ENCODE assay signal across 23 mouse cellular contexts in the genomic region with DNA sequence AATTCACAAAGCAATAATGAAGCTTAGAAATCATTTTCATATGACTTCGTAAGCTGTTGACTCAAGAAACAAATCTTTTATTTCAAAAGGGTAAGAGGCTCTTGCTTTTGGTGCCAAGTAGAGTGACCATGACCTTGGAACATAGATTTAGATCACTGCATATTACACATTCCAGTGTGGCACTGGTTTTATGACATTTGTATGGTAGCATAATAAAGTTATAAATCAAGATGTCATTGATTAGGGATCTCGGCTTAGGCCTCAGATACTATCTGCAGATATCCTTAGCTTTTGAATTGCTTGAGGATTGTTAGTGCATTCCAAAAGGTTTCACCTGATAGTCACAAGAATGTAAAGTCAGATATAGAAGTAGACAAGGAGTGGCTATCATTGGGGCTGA.
DNase-seq lines count a peak whose midpoint lies in the region; ATAC-seq and TF ChIP-seq lines count a peak whose summit lies in the region.
"Had no signal": no experiment of that assay in that cellular context is flagged by ENCODE, and none has a peak within 500 bp of the region (broad histone marks: within the 10 kb centered on the region; RNA-seq: fewer than 3 reads in every experiment).

No protein-coding gene starts in this region.

- H3K4me1 ChIP-seq in heart, embryonic 12.5 days (replicated peaks) = peaks cover 19% of the 10 kb centered on the region
- no peaks in the 10 kb centered on the region for H3K4me1 ChIP-seq in intestine, embryonic 15.5 days (replicated peaks)
- no peaks in the 10 kb centered on the region for H3K4me1 ChIP-seq in intestine, postnatal 0 days (replicated peaks; ENCODE audit: control insufficient read depth, insufficient read depth, low read length)
- no peaks in the 10 kb centered on the region for H3K4me1 ChIP-seq in forebrain, embryonic 11.5 days (replicated peaks; ENCODE audit: control insufficient read depth, insufficient read depth, low read length)
- H3K4me1 ChIP-seq: forebrain, embryonic 15.5 days; hindbrain, embryonic 15.5 days; midbrain, embryonic 13.5 days had no signal

- no peak for TF ChIP-seq CTCF in intestine, postnatal 0 days (IDR thresholded peaks at IDR 0.05; ENCODE audit: low read depth)

- no peak overlapping the region for H3K9ac ChIP-seq in heart, embryonic 12.5 days
- no peak overlapping the region for H3K9ac ChIP-seq in intestine, embryonic 15.5 days
- H3K9ac ChIP-seq in intestine, postnatal 0 days (ENCODE audit: low read depth, low read length) = no peak overlapping the region
- H3K9ac ChIP-seq in forebrain, embryonic 11.5 days (ENCODE audit: low read length) = no peak overlapping the region
- H3K9ac ChIP-seq: forebrain, embryonic 15.5 days; hindbrain, embryonic 15.5 days; liver, embryonic 14.5 days; midbrain, embryonic 13.5 days had no signal

- H3K9me3 ChIP-seq in heart, embryonic 12.5 days (replicated peaks) = no peaks in the 10 kb centered on the region
- no peaks in the 10 kb centered on the region for H3K9me3 ChIP-seq in intestine, embryonic 15.5 days
- H3K9me3 ChIP-seq in intestine, postnatal 0 days (ENCODE audit: control insufficient read depth) = no peaks in the 10 kb centered on the region
- no peaks in the 10 kb centered on the region for H3K9me3 ChIP-seq in forebrain, embryonic 11.5 days (ENCODE audit: control insufficient read depth, low read length)
- H3K9me3 ChIP-seq: forebrain, embryonic 15.5 days; hindbrain, embryonic 10.5 days; hindbrain, embryonic 15.5 days; midbrain, embryonic 13.5 days had no signal

- intact Hi-C loops in heart, postnatal 25 days (cut with DNase I) = no loop called here

- no peak overlapping the region for H3K4me2 ChIP-seq in heart, embryonic 12.5 days
- no peak overlapping the region for H3K4me2 ChIP-seq in intestine, embryonic 15.5 days (replicated peaks)
- H3K4me2 ChIP-seq in intestine, postnatal 0 days (replicated peaks; ENCODE audit: low read depth) = no peak overlapping the region
- H3K4me2 ChIP-seq in forebrain, embryonic 11.5 days (ENCODE audit: low read depth, low read length, severe bottlenecking) = no peak overlapping the region
- H3K4me2 ChIP-seq: forebrain, embryonic 15.5 days; hindbrain, embryonic 15.5 days; midbrain, embryonic 13.5 days had no signal

- WGBS in heart, embryonic 12.5 days = 65% methylated on average over 2 of the region's 2 CpGs
- 68% methylated on average over 2 of the region's 2 CpGs for WGBS in intestine, embryonic 15.5 days
- 56% methylated on average over 2 of the region's 2 CpGs for WGBS in intestine, postnatal 0 days
- 89% methylated on average over 2 of the region's 2 CpGs for WGBS in forebrain, embryonic 11.5 days

- H3K27ac ChIP-seq in heart, embryonic 12.5 days (ENCODE audit: poor library complexity, severe bottlenecking) = peak overlapping the region; percentile 37; the same call in 1 of the 2 replicates
- H3K27ac ChIP-seq in intestine, embryonic 15.5 days = no peak overlapping the region
- no peak overlapping the region for H3K27ac ChIP-seq in intestine, postnatal 0 days (ENCODE audit: low read depth, low read length)
- H3K27ac ChIP-seq in forebrain, embryonic 11.5 days (ENCODE audit: low read depth, low read length) = no peak overlapping the region
- H3K27ac ChIP-seq: forebrain, embryonic 15.5 days; hindbrain, embryonic 10.5 days; hindbrain, embryonic 15.5 days; liver, embryonic 14.5 days; macrophage; midbrain, embryonic 13.5 days had no signal

- DNase-seq in adrenal gland, postnatal 14 days = peak; percentile 38
- DNase-seq in adrenal gland, adult 18-20 months (ENCODE audit: low spot score in 2 of 2) = no peak
- DNase-seq in heart, postnatal 25 days (ENCODE audit: low spot score) = no peak
- DNase-seq in forebrain, embryonic 11.5 days (ENCODE audit: low spot score) = no peak
- DNase-seq: B cell, adult 2 months; cerebellum, adult 11 months; cerebellum, adult 9-10 months; cerebellum, postnatal 36 days; kidney, adult 9 months; layer of hippocampus, postnatal 36 days; lung, adult 2 months; lung, postnatal 10 days; thymus, adult 2 months; thymus, postnatal 36 days had no signal

- no peak for ATAC-seq in heart, embryonic 12.5 days (ENCODE audit: insufficient number of reproducible peaks, low FRiP score)
- ATAC-seq in intestine, embryonic 15.5 days = peak; percentile 60; the same call in 1 of the 2 replicates
- no peak for ATAC-seq in intestine, postnatal 0 days
- ATAC-seq in forebrain, embryonic 11.5 days (replicated peaks; ENCODE audit: low FRiP score) = no peak
- ATAC-seq: forebrain, embryonic 15.5 days; midbrain, embryonic 13.5 days had no signal

- H3K27me3 ChIP-seq in heart, embryonic 12.5 days (replicated peaks) = no peaks in the 10 kb centered on the region
- no peaks in the 10 kb centered on the region for H3K27me3 ChIP-seq in intestine, embryonic 15.5 days (replicated peaks)
- no peaks in the 10 kb centered on the region for H3K27me3 ChIP-seq in intestine, postnatal 0 days (replicated peaks; ENCODE audit: control insufficient read depth, insufficient read depth, low read length)
- H3K27me3 ChIP-seq in forebrain, embryonic 11.5 days (ENCODE audit: control insufficient read depth, insufficient read depth, low read length) = no peaks in the 10 kb centered on the region
- H3K27me3 ChIP-seq: forebrain, embryonic 15.5 days; hindbrain, embryonic 15.5 days; midbrain, embryonic 13.5 days had no signal

- no peaks in the 10 kb centered on the region for H3K36me3 ChIP-seq in heart, embryonic 12.5 days
- H3K36me3 ChIP-seq in intestine, embryonic 15.5 days = no peaks in the 10 kb centered on the region
- no peaks in the 10 kb centered on the region for H3K36me3 ChIP-seq in intestine, postnatal 0 days (ENCODE audit: control insufficient read depth, insufficient read depth)
- no peaks in the 10 kb centered on the region for H3K36me3 ChIP-seq in forebrain, embryonic 11.5 days (ENCODE audit: control insufficient read depth, insufficient read depth, low read length)
- H3K36me3 ChIP-seq: forebrain, embryonic 15.5 days; hindbrain, embryonic 10.5 days; hindbrain, embryonic 15.5 days; midbrain, embryonic 13.5 days had no signal

- H3K4me3 ChIP-seq in heart, embryonic 12.5 days = no peak overlapping the region
- no peak overlapping the region for H3K4me3 ChIP-seq in intestine, embryonic 15.5 days (replicated peaks)
- H3K4me3 ChIP-seq in intestine, postnatal 0 days (ENCODE audit: low read depth, low read length) = no peak overlapping the region
- no peak overlapping the region for H3K4me3 ChIP-seq in forebrain, embryonic 11.5 days (ENCODE audit: low read depth, low read length)
- H3K4me3 ChIP-seq: forebrain, embryonic 15.5 days; hindbrain, embryonic 10.5 days; hindbrain, embryonic 15.5 days; midbrain, embryonic 13.5 days had no signal
